Mouse (Mus musculus): ENCODE data around the gene Cd79a.

DNA sequence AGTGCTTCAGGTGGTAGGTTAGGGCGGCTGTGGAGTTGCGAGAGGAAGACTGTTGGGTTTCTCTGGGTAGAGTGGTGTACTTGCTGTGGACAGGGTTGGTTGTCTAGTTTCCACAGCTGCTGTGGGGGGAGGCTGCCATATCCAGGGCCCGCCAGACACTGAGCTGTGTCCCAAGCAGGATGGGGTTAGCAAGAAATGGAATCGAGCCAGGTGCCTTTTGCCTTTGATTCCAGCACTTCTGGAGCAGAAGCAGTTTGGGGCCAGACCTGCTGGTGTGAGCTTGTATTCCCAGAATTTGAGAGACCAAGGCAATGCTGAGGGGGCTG is 10.9 kb upstream of the Cd79a start:
- TF ChIP-seq CTCF (IDR thresholded peaks at IDR 0.05; ENCODE audit: extremely low read depth, insufficient read depth, low read length) (no peak), POLR2A (IDR thresholded peaks at IDR 0.05; ENCODE audit: extremely low read depth, insufficient read depth, low read length) (no peak)
